Mouse (Mus musculus): ENCODE data around the gene Sertad3.

Sertad3 gene

GRCm38 (mm10) chr7:27467648-27468047, 5.9 kb upstream of the Sertad3 start:
- peak; percentile 14 for DNase-seq (ENCODE audit: low spot score)

DNA sequence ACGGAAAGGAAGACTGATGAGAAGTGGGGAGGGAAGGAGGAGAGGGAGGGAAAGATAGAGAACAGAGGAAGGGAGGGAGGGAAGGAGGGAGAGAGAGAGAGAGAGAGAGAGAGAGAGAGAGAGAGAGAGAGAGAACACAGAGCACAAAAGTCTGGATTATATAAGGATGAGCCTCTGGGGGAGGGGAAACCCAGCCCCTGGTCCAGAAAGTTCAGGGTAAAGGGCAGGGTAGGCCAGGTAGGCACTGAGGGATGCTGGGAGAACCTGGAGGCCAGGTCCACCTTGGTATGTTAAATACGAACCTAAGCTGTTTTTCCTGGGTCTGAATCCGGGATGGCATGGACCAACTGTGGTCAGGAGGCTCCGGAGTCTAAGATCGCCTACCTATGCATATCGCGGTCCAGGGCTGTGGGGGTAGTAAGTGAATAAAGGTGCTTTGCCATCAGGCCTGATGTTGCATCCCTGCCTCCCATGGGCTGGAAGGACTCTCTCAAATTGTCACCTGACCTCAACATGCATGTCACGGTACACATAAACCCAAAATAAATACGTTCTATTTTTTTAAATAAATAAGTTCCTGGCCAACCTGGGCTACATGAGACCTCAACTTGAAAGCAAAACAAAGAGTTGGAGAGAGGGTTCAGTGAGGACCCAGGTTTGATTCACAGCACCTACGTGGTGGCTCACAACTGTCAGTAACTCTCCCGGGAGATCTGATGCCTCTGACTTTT, 2.0 kb upstream of the Sertad3 start:
- no peak for DNase-seq (ENCODE audit: low spot score)

DNA sequence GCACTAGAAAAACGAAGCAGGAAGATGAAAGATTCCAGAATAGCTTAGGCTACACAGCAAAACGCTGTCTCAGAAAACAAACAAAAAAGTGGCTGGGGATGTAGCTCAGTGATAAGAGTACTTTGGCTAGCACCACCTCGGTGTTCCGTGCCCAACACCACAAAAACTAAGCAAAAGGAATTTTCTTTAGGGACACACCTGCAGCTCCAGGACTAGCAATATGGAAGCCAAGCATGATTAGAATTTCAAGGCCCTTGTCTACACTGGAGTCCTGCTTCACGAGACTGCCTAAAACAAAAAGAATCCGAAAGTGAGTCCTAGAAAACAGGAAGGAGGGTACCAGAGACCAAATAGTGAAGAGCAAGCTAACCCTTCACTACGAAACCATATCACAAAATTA, 972 bp upstream of the Sertad3 start:
- no peak for DNase-seq (ENCODE audit: low spot score)

DNA sequence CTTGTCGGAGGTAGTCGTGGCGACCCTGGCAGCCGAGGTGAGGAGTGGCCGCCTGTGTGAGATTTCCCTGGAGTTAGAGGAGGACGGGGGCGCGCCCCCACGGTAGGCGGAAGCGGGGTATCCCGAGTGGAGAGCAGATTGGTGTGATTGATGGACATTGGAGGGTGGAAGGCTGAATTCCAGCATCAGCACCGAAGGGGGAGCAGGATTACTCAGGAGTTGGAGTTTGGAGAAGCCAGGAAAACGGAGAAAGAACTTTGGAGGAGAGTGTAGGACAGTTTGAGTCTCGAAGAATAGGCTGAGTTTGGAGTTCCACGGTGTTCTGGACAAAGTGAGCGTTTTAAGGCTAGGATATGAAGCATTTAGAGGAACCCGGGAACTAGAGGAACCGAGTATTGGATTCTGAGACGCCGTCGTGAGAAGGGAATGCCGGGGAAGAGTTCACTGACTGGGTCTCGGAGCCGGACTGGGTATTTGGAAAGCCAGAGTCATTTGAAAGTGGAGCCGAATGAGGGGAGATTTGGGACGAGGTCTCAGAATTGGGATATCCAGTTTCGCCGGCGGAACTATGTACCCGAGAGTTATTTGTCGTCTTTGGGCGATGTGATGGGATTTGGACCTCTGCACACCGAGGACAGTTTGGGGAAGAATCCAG, 394 bp downstream of the Sertad3 start:
- DNase-seq (ENCODE audit: low spot score) = no peak

DNA sequence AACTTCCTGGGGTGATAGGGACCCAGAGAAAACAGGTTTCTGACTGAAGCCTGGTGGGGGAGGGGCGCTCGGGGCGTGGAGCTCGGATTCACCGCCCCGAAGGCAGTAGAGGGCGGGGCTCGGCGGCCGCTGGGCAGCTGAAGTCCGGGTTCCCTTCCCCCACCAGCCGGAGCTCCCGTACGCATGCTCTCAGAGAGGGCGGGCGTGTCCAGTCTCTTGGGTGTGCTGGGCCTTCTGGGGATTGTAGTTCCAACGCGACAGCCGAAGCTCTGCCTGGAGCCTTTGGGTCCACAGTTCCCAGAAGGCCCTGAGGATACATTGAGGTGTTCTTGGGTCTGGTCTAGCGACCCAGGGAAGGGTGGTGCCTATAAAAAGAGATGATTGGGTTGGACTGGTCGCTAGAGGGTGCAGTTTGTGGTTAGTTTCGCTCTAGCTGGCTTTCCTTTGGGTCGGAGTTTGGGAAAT, 954 bp downstream of the Sertad3 start:
- peak; percentile 100 for DNase-seq (ENCODE audit: low spot score)

DNA sequence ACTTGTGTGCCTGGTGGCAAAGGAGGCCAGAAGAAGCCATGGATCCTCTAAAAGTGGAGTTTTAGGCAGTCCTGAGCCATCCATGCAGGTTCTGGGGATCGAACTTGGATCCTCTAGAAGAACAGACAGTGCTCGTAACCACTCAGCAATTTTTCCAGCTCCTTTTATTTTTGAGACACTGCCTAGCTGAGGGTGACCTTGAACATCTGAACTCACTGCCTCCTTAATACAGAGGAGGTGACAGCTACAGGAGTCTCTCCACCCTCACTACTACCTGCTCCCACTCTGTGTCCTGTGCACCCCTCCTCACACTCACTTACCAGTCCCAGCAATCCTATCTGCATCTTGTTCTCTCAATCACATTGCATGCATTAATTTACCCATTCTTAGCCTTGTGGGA, 2.0 kb downstream of the Sertad3 start:
- no peak for DNase-seq (ENCODE audit: low spot score)

DNA sequence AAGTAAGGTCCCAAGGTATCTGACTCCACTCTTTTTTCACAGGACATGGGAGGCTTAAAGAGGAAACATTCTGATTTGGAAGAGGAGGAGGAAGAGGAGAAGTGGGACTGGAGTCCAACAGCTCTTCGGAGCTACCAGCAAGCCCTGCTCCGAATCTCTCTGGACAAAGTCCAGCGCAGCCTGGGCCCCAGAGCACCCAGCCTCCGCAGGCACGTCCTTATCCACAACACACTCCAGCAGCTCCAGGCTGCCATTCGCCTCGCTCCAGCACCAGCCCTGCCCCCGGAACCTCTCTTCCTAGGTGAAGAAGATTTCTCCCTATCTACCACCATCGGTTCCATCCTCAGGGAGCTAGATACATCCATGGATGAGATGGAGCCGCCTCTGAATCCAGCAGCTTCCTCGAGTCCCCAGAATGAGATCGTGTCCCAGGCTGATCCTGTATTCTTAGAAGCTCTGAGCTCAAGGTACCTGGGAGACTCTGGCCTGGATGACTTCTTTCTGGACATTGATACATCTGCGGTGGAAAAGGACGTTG, 2.6 kb downstream of the Sertad3 start:
- DNase-seq (ENCODE audit: low spot score) = no peak

DNA sequence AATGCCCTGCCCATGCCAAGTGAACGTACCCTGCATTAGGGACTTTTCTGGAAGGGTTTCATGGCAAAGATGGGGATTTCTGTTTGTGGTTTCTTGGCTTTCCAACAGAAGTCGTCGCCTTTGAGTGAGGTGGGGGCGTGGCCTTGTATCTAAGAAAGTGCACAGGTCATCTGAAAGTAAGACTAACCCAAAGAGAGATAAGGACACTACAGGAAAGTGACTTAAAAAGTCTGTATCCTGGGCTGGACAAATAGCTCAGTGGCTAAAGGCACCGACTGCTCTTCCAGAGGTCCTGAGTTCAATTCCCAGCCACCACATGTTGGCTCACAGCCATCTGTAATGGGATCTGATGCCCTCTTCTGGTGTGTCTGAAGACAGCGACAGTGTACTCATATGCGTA, 5.0 kb downstream of the Sertad3 start:
- DNase-seq (ENCODE audit: low spot score) = no peak

DNA sequence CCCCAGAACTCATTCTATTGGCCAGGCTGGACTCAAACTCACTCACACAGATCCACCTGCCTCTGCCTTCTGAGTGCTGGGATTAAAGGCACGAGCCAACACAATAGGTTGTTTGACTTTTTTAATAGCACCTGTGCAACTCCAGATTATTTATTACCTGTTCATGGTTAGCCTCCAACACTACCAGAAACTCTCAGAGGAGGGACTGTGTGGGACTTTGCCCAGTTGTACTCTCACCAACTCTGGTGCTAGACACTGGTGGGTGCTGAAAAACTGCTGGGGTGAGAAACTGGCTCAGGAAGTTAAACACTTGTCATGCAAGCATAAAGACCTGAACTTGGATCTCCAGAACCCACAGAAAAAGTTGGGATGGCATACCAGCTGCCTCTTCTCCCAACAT, 6.2 kb downstream of the Sertad3 start:
- DNase-seq (ENCODE audit: low spot score) = no peak

GRCm38 (mm10) chr7:27480506-27480905, 6.9 kb downstream of the Sertad3 start:
- no peak for DNase-seq (ENCODE audit: low spot score)

DNA sequence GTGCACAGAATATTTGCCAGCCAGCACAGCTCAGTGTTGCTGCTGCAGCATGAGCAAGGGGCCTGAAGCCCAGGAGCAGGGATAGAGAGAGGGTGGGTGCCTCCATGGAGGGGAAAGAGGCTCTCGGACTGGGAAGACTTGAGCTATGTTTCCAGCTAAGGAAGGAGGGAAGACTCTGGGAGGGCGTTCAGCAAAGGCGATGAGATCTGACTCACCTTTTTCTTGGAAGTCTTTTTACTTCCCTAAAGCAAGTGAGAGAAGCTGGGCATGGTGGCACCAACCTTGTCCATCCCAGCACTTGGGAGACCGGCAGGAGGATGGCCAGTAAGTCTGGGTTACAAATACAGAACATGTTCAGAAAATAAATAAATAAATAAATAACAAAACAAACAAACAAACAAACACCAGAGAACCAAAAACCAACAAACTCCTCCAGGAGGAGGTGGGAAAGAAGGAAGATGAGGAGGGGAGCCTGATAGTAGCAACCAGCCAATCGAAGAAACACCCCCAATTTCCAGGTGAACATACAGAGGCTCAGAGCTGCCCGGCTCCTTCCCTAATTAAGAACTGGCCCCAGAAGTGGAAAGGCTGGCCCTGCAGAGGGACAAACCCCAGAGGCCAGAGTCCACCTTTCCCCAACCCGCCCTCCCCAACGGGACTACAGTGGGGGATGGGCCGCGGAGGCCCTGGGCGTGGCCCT, 7.5 kb downstream of the Sertad3 start:
- DNase-seq (ENCODE audit: low spot score) = no peak

GRCm38 (mm10) chr7:27481627-27481969, 8.0 kb downstream of the Sertad3 start:
- peak; percentile 85 for DNase-seq (ENCODE audit: low spot score)

DNA sequence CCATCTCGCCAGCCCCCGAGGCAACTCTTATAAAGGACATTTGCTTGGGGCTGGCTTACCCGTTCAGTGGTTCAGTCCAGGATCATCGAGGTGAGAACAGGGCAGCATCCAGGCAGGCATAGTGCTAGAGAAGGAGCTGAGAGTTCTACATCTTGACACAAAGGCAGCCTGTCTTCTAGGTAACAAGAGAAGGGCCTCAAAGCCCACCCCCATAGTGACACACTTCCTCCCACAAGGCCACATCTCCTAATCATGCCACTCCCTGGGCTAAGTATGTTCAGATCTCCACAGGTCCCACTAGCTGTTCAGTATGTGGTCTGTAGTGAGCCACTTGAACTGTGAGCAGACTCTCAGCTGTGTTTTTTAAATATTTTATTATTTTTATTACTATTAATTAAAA, 10.3 kb downstream of the Sertad3 start:
- no peak for DNase-seq (ENCODE audit: low spot score)

- DNase-seq (ENCODE audit: low spot score) = no peak
Measured at GRCm38 (mm10) chr7:27486102-27486769, 12.7 kb downstream of the Sertad3 start.

GRCm38 (mm10) chr7:27486770-27487697, 13.5 kb downstream of the Sertad3 start, which contains the start of gene Sertad1:
Gene Sertad1, plus strand, starts transcription at chr7:27486910.
- peak; percentile 100 for DNase-seq (ENCODE audit: low spot score)

- DNase-seq (ENCODE audit: low spot score) = peak; percentile 43
Measured at GRCm38 (mm10) chr7:27487740-27488268, 14.2 kb downstream of the Sertad3 start.

DNA sequence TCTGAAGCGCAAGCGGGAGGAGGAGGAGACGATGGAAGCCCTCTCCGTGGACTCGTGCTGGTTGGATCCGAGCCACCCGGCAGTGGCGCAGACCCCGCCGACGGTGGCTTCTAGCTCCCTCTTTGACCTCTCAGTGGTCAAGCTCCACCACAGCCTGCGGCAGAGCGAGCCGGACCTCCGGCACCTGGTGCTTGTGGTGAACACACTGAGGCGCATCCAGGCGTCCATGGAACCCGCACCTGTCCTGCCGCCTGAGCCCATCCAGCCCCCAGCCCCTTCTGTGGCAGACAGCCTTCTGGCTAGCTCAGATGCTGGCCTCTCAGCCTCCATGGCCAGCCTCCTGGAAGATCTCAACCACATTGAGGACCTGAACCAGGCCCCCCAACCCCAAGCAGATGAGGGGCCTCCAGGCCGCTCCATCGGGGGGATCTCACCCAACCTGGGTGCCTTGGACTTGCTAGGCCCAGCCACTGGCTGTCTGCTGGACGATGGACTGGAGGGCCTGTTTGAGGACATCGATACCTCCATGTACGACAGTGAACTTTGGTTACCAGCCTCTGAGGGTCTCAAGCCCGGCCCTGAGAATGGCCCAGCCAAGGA, 15.8 kb downstream of the Sertad3 start:
- no peak for DNase-seq (ENCODE audit: low spot score)

- DNase-seq (ENCODE audit: low spot score) = no peak
Measured at GRCm38 (mm10) chr7:27490227-27490542, 16.6 kb downstream of the Sertad3 start.

GRCm38 (mm10) chr7:27490543-27491329, 17.2 kb downstream of the Sertad3 start:
- peak; percentile 90 for DNase-seq (ENCODE audit: low spot score)

GRCm38 (mm10) chr7:27491856-27492255, 18.3 kb downstream of the Sertad3 start:
- no peak for DNase-seq (ENCODE audit: low spot score)
